Mouse (Mus musculus) frontal cortex, postnatal 36 days (tissue): ENCODE results near the gene Pdcd6.
A peak's percentile ranks its signal among the peaks of the same experiment; 100 is the strongest.

ENCODE experiments used
- DNase-seq, 2 experiments: peaks; one replicate each; pipeline ENCODE4 v3.0.0; 2022; ENCODE audit warnings: low spot score in 2 of 2

The Pdcd6 gene

GRCm38 (mm10) chr13:74282299-74282698 is 35.1 kb downstream of the Pdcd6 start:
- no peak for DNase-seq

- DNase-seq = no peak
These were observed 41.7 kb downstream of the Pdcd6 start for GRCm38 (mm10) chr13:74275726-74276125.

DNA sequence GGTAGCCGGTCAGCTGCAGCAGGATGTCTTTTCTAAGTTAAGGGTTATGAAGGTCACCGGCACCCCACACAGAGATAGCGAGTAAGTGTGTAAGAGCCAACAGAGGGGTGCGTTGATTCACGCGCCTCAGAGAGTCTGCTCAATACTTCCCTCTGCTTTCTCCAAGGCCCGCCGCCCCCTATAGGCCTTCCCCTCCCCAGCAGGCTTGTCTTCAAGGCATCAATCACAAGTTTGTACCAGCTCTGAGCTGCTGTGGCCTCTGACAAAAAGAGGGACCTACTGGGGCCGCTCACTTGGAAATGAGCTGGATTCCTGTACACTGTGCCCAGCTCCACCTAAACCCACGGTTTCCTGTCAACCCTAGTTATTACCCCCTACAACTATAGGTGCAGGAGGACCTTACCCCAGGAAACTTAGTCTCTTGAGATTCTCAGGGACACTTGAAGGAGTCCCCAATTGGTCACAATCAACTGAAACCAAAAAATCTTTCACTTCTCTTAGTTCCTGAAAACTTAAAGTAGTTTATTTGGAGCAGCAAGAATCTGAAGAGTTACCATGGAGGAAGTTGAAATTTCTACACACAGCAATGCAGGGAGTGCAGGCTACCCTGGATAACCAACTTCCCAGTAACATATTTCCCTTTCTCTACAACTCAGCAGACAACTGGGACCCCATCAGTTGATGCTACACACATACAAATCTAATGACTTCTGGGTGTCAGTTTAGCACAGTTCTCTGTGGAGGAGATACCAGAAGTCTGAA is 57.0 kb downstream of the Pdcd6 start:
- peak; percentile 28 to 42 for DNase-seq

DNA sequence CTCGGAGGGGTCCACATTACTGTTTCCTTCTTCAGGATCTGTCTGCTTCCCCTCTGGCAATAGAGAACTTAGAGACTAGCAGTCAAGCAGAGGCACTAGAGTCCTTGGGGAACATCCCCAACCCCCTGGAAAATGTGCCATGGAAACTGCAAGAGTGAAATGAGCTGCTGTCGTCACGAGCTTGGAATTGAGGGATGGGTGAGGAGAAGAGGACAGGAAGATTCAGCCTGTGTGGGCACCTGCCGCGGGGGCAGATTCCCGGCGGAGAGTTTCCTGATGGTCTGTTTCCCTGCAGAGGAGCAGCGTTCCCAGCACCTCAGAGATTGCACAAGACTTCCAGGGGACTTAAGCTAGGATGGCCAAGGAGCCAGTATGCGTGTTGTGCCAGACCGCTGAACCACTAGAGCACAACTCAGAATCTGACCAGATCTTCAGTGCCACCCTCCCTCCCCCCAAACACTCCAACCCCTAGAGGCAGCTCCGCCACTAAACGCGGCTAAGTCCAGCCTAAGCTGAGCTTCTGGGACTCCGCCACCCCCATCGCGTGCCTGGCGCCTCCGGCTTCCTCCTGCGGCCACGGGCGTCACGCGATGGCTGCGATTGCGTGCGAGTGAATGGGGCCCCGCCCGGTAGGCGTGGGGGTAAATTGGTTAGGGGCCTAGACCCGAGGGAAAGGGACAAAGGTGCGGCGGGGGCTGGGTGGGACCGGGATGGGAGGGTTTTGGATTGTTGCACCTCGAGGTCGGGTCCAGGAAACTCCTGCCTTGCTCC is 57.7 kb downstream of the Pdcd6 start:
- peak; percentile 21 to 31 for DNase-seq
